Mouse (Mus musculus) gastrocnemius, adult 8-10 months (tissue): ENCODE results near the gene Drosha. TPM values are rescaled to one million over a fixed set of nuclear protein-coding genes. Genes with fewer than 3 reads are reported as not detected.
"Not testable (repeated sequence)": the region's sequence is repeated elsewhere in the genome, so short reads cannot be mapped to it uniquely, and the experiment has no call there.

Experiments used
- DNase-seq, 2 experiments: peaks; one replicate each; pipeline ENCODE4 v3.0.0; 2022; ENCODE audit warnings: low spot score in 2 of 2
- total RNA-seq, 4 experiments: library from RNA; stranded (reverse); gene quantifications; 2 replicates each; pipeline ENCODE4 v1.2.4; 2022

The Drosha gene
- total RNA-seq, 4 experiments from 2014 or later: 34.5 to 38.1 (median 36.3) TPM

DNA sequence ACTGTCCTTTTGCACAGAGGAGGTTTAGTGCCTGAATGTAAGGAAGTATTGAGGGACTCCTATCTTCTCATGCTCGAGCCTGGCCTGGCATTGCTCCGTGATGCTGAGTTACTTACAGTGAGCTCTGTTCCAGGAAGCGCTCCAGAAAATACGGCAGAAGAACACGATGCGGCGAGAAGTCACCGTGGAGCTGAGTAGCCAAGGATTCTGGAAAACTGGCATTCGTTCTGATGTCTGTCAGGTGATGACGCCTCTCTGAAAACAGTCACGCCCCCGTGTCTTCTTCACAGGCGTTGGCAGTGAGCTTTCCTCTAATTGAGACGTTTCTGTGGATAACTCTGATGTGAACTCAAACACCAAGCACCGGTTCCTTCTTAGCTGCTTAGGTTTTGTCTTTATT is 60.2 kb downstream of the Drosha start:
- DNase-seq: no peak

DNA sequence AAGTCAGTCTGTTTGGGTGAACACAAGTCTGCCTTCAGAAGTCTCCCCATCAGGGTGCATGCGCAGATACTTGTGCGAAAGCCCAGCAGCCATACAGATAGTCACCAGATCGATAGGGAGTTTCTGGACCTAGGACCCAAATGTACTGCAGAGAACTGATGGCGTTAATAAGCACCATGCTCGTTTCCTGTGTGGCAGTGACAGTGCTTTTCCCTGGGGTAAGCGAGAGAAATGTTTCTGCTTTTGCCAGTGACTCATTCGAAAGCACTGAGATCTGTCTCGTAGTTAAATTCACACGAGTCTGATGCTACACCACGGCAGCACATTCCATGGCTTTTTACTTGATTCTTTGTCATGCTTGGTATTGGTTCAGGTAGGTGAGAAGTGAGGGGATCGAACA is 60.7 kb downstream of the Drosha start:
- no peak for DNase-seq

DNA sequence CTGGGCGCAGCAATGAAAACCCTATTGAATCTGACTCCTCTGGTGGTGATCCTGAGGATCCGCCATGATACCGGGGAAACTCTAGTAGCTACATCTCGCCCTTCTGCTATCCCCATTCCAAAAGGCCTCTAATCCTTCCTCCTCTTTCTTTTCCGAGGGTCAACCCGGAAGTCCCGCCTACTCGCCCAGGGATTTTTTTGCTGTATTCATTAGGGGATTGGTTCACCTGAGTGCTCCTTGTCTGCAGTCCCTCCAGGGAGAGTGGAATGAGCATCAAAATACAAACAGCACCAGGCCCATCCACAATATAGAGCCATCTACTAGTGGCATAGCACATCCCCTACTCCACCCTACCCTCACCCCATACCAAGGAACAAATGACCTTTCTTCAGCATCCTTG is 62.6 kb downstream of the Drosha start:
- DNase-seq: no peak

DNA sequence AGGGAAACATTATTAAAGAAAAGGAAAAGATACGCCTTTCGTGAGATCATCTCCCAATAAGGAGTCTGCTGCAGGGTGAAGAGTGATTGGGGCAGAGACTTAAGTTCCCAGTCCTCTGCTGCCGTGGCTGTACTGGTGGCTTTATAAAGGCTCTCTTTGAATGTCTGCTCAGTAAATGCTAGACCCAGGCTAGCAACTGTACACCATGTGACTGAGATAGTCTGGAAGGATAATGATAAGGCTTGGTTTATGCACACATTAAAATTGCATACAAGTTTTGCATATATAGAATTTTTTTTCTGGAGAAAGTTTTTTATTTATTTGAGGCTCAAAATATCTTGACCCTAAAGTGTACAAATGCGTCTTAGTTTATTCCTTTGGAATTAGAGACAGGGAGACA is 63.7 kb downstream of the Drosha start:
- DNase-seq: no peak

DNA sequence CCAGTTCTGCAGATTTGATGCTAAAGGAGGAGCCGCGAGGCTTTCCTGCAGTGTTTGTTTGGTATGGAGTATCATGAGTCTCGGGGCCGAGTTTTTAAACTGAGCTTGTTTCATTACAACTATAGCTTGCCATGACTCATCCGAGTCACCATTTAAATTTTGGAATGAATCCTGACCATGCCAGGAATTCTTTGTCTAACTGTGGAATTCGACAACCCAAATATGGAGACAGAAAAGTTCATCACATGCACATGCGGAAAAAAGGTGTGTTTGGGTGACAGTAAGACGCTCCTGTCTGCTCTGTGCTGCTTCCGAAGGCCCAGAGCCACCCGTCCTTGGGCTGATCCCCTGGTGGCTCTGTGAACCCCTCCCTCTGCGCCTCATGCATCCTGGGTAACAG is 65.3 kb downstream of the Drosha start:
- no peak for DNase-seq

DNA sequence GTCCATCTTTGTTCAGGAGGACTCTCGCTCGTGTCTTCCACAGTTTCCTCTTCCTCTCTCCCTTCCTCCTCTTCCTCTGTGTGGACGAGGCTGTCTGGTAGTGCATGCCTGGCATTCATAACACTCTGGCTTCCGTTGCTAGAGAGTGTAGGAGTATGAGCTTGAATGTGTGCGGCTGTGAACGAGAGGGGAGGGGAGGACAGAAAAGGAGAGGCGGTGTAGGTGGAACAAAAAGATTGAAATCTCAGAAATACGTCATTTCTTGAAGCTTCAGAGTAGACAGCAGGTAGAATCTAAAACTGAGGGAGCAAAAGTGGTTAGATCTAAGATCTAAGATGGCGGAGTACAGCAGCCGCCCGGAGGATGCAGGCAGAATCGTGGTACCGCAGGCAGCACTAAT is 70.8 kb downstream of the Drosha start:
- no peak for DNase-seq

DNA sequence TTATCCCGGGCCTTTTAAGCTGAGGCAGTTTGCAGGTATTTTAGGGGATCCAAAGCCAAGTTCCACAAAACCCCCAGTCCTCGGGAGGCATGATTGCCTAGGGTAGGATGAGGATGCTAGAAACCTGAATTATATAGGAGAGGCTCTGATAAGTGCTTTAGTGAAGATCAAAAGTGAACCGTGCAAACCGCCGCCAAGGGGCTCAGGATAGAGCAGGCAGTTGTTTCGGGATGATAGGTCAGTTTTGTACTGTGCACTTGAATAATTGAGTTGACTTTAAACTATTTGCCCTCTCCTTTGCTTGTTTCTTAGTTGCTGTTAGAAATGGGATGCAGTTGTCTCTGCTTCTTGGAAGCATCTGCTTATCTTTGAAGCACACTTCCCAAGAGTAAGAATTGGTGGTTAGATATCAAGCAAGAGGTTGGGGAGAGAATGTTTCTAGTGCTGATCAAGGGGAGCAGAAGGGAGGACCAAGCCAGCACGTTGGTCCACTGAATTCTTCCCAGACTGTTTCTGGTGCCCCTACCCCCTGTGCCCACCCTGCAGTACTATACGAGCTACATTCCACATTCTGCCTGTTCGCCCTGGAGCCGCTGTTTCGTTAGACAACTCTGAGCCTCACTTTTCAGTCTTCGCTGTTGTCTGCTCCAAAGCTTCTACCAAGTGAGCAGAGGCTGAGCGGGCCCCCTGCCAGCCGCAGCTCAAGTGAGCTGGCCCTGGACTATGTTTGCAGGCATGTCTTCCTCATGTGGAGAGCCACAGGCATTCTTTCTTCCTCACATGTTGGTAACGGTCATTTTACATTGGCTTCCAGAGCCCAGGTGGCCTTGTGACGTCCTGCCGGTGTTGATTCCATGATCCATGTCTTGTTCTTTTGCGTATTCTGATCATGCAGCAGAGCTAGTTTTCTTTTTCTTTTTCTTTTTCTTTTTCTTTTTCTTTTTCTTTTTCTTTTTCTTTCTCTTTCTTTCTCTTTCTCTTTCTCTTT is 71.7 kb downstream of the Drosha start:
- DNase-seq: no peak

DNA sequence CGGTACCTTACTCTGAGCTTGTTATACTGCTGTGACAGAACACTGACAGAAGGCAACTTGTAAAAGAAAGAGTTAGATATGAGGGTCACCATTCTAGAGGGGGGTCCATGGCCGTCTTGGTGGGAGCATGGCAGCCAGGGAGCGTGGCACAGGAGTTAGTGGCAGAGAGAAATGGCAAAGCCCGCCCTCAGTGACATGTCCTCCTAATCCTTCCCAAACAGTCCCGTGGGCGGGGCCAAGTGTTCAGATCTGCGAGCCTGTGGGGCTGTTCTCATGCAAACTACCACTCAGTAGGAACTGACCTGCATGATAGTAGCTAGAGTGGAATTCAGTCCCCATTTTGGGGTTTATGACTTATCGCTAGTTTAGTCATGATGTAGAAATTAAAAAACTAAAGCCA is 73.2 kb downstream of the Drosha start:
- no peak for DNase-seq

DNA sequence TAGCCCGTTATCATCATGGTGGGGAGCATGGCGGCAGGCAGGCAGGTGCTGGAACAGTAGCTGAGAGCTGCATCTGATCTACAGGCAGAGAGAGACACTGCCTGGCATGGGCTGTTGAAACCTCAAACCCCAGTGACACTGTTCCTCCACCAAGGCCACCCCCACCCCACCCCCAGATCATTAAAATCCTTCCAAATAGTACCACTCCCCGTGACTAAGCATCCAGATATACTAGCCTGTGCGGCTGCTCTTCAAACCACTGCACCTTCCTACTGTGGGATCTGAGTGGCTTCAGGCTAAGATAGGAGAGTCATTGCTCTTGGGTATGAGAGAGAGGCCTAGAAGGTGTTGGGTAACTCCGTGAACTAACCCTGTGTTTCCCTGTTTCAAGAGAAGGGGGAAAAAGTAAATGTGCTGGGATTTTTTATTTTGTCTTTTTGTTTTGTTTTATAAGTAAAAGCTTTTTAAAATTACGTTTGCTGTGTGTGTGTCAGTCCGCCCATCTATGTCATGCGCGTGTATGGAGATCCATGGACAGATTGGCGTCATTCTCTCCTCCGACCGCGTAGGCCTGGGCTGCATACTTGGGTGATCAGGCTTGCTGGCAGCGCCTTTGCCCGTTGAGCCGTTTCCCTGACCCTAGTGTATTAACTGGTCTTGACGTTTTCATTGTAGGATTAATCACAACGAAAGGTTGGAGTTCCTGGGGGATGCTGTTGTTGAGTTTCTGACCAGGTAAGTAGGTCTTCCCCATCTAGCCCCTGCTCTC is 76.0 kb downstream of the Drosha start:
- DNase-seq: no peak

DNA sequence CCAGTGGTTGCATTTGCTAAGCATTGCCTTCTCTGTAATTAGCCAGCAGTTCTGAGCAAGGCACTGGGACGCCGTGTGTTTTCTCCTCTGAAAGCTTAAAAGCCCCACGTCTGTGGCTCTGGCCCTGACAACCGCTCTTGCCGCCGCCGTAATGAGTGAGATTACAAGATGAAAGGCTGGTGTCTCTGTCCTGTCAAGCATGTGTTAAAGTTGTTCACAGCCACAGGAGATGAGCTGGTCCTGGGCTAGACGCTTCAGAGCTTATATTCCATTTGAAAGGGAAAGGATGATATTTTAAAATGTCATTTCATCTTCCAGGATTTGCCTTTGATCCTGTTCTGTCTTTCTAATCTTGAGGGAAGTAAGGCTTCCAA is 76.6 kb downstream of the Drosha start:
- DNase-seq: no peak

DNA sequence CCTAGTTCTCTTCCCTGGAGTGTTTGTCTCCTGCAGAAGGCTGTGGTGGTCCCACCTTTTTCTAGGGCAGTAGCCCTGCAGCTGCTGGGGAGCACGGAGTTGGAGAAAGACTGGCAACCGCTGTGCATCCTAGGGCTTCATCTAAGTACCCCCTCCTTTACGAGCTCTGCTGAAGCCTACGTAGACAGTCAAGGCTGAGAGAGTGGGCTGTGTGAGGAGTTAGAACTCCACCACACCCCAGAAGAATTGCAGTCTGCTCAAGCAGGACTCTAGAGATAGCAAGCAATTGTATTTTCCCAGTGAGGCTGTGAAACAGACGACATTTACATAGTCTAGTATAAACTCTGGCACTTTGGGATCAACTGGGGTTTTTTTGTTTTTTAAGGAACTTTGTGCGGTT is 79.8 kb downstream of the Drosha start:
- DNase-seq: no peak

DNA sequence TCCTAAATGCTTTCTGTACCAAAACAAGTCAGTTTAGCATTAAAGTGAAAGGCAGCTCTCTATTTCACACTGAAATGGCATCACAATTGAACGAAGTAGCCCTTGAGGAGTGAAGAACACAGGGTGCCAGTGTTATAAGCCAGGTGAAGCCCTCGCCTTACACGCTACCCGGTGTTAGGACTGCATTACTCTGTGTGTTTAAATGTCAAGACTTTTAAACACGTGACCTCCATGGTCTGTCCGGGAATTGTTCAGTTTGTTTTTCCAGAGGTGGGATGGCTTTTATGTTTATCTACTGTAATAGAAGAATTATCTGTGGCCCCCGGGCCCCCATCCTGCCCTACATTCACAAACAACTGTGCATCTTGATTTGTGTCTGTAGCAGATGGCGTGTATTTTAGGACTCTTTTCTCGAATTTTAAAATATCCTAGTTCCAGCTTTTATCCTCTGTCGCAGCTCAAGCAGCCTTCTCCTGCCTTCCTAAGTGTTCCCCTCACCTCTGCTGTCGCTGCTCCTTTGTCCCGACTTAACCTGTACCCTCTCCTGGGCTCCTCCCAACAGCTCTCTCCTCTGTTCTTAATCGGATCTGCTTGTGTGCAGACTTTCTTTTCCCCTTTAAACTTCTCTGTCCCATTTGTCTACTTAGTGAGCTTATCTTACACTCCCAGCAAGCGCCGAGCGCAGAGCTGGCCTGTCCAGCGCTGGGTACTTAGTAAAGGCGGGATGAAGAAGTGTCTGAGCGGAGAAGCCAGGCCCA is 83.5 kb downstream of the Drosha start:
- no peak for DNase-seq

DNA sequence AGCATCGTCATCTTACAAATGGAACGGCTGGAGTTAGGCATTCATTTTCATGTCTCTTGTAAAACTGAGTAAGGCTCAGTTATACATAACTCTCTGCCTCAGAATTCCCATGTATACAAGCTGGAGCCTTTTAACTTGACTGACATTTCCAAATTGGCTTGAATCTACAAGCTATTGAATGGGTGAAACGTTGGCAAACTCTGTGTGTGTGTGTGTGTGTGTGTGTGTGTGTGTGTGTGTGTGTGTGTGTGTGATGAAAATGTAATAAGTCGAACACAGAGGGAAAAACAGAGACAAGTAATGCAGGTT is 84.1 kb downstream of the Drosha start:
- DNase-seq: no peak

DNA sequence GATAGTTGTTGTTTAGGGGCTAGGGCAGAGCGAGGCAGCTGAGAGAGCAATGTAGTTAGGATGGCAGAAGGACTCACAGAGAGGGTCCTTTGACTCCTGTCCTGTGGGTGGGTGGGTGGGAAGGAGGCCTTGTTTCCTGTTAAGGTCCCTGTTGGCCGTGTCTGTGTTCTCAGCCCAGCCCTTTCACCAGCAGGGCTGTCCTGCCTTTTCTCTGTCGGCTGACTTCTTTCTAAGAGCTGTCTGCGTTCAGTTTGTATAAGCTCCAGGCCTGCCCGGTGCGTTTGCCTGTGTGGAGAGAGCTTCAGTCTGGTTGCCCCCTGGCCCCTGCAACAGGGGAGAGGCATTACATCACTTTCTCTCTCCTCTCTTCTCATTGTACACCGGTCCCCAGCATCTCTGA is 84.6 kb downstream of the Drosha start:
- no peak for DNase-seq

DNA sequence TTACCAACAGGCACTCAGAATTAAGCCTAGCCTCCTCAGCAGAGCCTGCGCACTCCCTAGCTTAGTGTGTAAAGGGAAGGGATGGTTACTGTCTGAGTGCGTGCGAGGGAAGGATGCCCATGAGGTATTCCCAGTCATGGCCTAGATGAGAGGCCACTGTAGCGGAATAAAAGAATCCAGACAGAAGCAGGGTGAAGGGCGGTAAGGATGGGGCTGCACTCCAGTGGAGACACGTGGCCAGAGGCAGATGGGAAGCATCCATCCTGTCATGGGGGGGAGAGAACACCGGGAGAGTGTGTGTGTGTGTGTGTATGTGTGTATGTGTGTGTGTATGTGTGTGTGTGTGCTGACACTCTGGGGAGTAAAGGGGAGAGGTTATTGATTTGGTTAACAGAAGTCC is 86.5 kb downstream of the Drosha start:
- no peak for DNase-seq

DNA sequence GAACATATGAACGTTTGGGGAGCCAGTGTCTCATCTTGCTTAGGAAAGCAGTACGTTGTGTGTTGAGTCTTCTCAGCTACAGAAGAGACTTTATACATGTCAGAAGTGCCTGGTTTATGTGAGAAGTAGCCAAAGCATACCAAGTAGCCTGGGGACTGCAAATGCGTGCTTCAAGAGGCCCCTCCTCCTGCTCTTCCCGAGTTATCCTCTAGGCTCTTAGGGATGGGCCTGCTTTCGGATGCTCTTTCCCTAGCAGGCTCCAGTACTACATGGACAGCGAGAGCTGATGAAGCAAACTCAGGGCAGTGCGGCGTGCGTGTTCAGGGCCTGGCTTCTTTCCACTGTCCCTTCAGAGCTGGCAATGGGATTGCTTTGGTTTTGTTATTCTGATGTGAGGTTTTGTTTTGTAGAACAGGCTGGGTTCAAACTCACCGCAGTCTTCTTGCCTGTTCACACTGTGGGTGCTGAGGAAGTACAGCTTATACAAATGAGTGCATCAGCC is 91.8 kb downstream of the Drosha start:
- no peak for DNase-seq

DNA sequence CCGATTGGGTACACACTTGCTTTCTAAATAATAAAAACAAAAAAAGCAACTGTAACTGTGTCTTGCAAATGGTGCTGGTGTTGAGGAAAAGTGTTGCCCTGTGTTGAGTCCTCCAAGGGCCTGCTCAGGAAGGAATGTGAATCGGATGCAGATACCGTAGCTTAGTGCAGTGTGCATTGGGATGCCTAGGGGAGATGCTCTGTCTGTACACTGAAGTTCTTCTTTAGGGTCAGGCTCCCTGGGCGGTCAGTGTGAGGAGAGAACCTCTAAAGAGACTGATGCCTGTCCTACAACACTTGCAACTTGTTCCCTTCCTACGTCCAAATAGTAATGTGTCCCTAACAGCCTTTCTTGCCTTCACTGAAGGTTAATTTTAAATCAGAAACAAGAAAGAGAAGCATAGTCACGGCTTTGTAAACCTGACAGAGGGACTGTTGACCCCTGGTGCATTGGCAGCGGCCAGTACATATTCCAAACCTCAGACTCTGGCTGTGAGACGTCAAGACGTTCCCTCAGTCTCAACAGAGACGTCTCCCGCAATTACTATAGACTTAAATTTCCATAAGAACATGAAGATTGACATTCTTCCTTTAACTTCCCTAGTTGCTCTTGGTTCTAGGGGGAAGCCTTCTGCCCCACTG is 94.8 kb downstream of the Drosha start:
- DNase-seq: not testable (repeated sequence)

DNA sequence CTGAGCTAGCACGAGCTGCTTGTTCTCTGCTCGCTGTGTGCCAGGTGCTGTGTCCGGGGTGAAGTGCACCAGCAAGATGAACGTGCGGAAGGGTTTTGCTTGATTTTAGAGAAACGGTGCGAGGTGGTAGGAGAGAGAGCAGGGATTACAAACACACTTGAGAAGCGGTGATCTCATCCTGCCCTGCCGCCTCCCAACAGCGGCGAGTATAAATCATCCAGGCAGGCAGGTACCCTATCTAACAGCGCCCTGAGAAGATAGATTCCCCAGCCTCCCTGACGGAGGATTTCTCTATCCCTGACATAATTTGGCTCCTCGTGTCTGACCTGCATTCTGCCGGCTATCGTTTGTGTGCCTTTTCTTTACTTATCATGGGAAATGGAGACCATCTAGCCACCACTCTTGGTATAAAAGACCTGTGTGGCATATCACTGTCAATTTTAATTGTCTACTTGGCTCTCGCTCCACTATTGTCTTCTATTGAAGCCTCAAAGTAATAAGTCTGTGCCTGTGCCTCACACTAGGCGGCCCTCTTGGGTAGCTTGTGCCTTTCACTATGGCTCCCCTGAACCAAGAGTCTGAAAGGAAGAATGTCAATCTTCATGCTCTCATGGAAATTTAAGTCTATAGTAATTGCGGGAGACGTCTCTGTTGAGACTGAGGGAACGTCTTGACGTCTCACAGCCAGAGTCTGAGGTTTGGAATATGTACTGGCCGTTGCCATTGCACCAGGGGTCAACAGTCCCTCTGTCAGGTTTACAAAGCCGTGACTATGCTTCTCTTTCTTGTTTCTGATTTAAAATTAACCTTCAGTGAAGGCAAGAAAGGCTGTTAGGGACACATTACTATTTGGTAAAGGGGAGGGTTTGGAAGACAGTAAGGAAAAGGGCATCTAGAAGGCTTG is 95.6 kb downstream of the Drosha start:
- no peak for DNase-seq

DNA sequence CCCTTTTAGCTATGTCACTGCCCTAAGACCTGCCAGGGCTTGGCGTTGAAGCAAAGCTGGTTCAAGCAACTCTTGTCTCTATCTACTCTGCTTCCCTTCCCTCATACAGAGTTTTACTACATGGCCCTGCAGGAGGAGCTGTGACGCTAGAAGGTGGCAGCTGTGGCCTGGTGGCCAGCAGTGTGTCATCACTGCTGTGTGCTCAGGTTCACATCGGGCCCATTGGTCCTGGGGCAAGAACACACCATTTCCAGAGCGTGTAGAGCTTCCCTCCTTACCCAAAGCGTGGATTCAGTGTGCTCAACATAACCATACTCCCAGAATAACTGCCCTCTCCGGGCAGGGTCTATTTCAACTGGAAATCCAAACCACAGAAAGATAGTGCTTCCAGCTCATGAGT is 97.3 kb downstream of the Drosha start:
- DNase-seq: no peak

DNA sequence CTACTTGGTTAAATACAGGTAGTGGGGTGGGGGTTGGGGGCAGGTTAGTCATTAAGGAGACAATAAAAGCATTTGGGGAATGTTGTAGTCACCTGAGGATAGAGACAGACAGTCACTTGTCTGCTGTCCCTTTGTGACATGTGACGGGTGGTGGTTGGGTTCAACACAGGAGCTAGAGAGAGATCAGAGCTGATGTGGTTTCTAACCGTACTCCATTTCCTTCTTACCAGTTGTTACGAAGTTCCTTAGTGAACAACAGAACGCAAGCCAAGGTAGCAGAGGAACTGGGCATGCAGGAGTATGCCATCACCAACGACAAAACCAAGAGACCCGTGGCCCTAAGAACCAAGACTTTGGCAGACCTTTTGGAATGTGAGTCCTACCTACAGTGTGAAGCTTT is 99.2 kb downstream of the Drosha start:
- DNase-seq: no peak
